Mouse (Mus musculus): ENCODE measurements around the gene Chd8. TPM values are rescaled to one million over a fixed set of nuclear protein-coding genes. Genes with fewer than 3 reads are reported as not detected.
"Not testable (repeated sequence)": the region's sequence is repeated elsewhere in the genome, so short reads cannot be mapped to it uniquely, and the experiment has no call there.

Chd8 gene
- total RNA-seq (2021) = 100 to 1,000 TPM; 111 to 126 TPM

- intact Hi-C loops (cut with DNase I) = no loop called here
These were observed at the start of gene Chd8 for GRCm38 (mm10) chr14:52257484-52258213. Gene Chd8 (minus strand): TSS chr14:52257780.

GRCm38 (mm10) chr14:52306100-52306499 lies 48.5 kb upstream of the Chd8 start:
- intact Hi-C loops (cut with DNase I) = no loop called here
- DNase-seq (ENCODE audit: extremely low spot score in 1 of 2, low spot score in 2 of 2) = no peak

More at GRCm38 (mm10) chr14:52257484-52258213, at the start of gene Chd8:
- DNase-seq (ENCODE audit: extremely low spot score in 1 of 2, low spot score in 2 of 2) = peak; percentile 96 to 99

- intact Hi-C loops (cut with DNase I) = loop anchor here (2.0 kb wide), 1 partner anchor 34 kb away; no protein-coding TSS in a partner anchor
- DNase-seq (ENCODE audit: extremely low spot score in 1 of 2, low spot score in 2 of 2) = peak; percentile 94 to 95
These were observed 47.2 kb upstream of the Chd8 start, which contains the start of gene Mettl3 for GRCm38 (mm10) chr14:52304644-52305271. Gene Mettl3 (minus strand): TSS chr14:52305128.

GRCm38 (mm10) chr14:52303517-52303916 lies 45.9 kb upstream of the Chd8 start:
- intact Hi-C loops (cut with DNase I); DNase-seq (ENCODE audit: extremely low spot score in 1 of 2, low spot score in 2 of 2): not testable (repeated sequence)

GRCm38 (mm10) chr14:52295558-52296264 lies 38.1 kb upstream of the Chd8 start:
- intact Hi-C loops (cut with DNase I) = loop anchor here (2.0 kb wide), 1 partner anchor 43 kb away; no protein-coding TSS in a partner anchor
- no peak for DNase-seq (ENCODE audit: extremely low spot score in 1 of 2, low spot score in 2 of 2)

GRCm38 (mm10) chr14:52284191-52284590 lies 26.6 kb upstream of the Chd8 start:
- intact Hi-C loops (cut with DNase I) = loop anchor here (5.0 kb wide), 1 partner anchor 82 kb away; no protein-coding TSS in a partner anchor

GRCm38 (mm10) chr14:52283629-52284028 lies 26.0 kb upstream of the Chd8 start:
- DNase-seq (ENCODE audit: extremely low spot score in 1 of 2, low spot score in 2 of 2) = no peak
- intact Hi-C loops (cut with DNase I) = loop anchor here (5.0 kb wide), 1 partner anchor 81 kb away; no protein-coding TSS in a partner anchor

More at GRCm38 (mm10) chr14:52284191-52284590, 26.6 kb upstream of the Chd8 start:
- DNase-seq (ENCODE audit: extremely low spot score in 1 of 2, low spot score in 2 of 2) = no peak

GRCm38 (mm10) chr14:52279747-52280120 lies 22.2 kb upstream of the Chd8 start:
- peak in 1 of 2 experiments; percentile 70 for DNase-seq (ENCODE audit: extremely low spot score in 1 of 2, low spot score in 2 of 2)
- intact Hi-C loops (cut with DNase I) = loop anchor here (5.0 kb wide), 1 partner anchor 77 kb away; no protein-coding TSS in a partner anchor

GRCm38 (mm10) chr14:52278932-52279746 lies 21.6 kb upstream of the Chd8 start, which contains the start of the genes Tox4 and Rab2b:
Gene Tox4 (plus strand): TSS chr14:52279146.
Gene Rab2b (minus strand): TSS chr14:52279545.
- intact Hi-C loops (cut with DNase I) = no loop called here
- peak; percentile 97 to 99 for DNase-seq (ENCODE audit: extremely low spot score in 1 of 2, low spot score in 2 of 2)

GRCm38 (mm10) chr14:52277210-52277609 lies 19.6 kb upstream of the Chd8 start:
- intact Hi-C loops (cut with DNase I) = no loop called here
- no peak for DNase-seq (ENCODE audit: extremely low spot score in 1 of 2, low spot score in 2 of 2)

GRCm38 (mm10) chr14:52272781-52273180 lies 15.2 kb upstream of the Chd8 start:
- no peak for DNase-seq (ENCODE audit: extremely low spot score in 1 of 2, low spot score in 2 of 2)
- intact Hi-C loops (cut with DNase I) = loop anchor here (5.0 kb wide), 1 partner anchor 45 kb away; no protein-coding TSS in a partner anchor

- DNase-seq (ENCODE audit: extremely low spot score in 1 of 2, low spot score in 2 of 2) = no peak
- intact Hi-C loops (cut with DNase I) = no loop called here
These were observed 1.0 kb downstream of the Chd8 start for GRCm38 (mm10) chr14:52256311-52257175.

GRCm38 (mm10) chr14:52246129-52246528 lies 11.5 kb downstream of the Chd8 start:
- intact Hi-C loops (cut with DNase I) = no loop called here
- no peak for DNase-seq (ENCODE audit: extremely low spot score in 1 of 2, low spot score in 2 of 2)

- intact Hi-C loops (cut with DNase I) = loop anchor here (5.0 kb wide), 1 partner anchor 47 kb away; the partner anchor contains the start of gene Supt16
- DNase-seq (ENCODE audit: extremely low spot score in 1 of 2, low spot score in 2 of 2) = no peak
These were observed 12.9 kb downstream of the Chd8 start for GRCm38 (mm10) chr14:52244690-52245042.

GRCm38 (mm10) chr14:52244041-52244689 lies 13.4 kb downstream of the Chd8 start:
- peak; percentile 98 to 99 for DNase-seq (ENCODE audit: extremely low spot score in 1 of 2, low spot score in 2 of 2)

GRCm38 (mm10) chr14:52236216-52236615 lies 21.4 kb downstream of the Chd8 start:
- intact Hi-C loops (cut with DNase I) = no loop called here
- no peak for DNase-seq (ENCODE audit: extremely low spot score in 1 of 2, low spot score in 2 of 2)

More at GRCm38 (mm10) chr14:52244041-52244689, 13.4 kb downstream of the Chd8 start:
- intact Hi-C loops (cut with DNase I) = loop anchor here (5.0 kb wide), 1 partner anchor 47 kb away; the partner anchor contains the start of gene Supt16

GRCm38 (mm10) chr14:52235165-52235564 lies 22.4 kb downstream of the Chd8 start:
- DNase-seq (ENCODE audit: extremely low spot score in 1 of 2, low spot score in 2 of 2) = no peak
- intact Hi-C loops (cut with DNase I) = no loop called here

Measured in left cerebral cortex, postnatal 10 days (tissue).